Mouse (Mus musculus) liver, embryonic 11.5 days (tissue): ENCODE data around the gene Cxadr. TPM values are rescaled to one million over a fixed set of nuclear protein-coding genes. Genes with fewer than 3 reads are reported as not detected.
"Not testable (repeated sequence)": the region's sequence is repeated elsewhere in the genome, so short reads cannot be mapped to it uniquely, and the experiment has no call there.

Experiments used
- ATAC-seq: fragments of 200-750 bp; cut with Nextera tagmentation; replicated peaks from 2 replicates; pipeline ENCODE4 v1.8.0; 2017; ENCODE audit warnings: moderate number of reproducible peaks, mild to moderate bottlenecking, moderate TSS enrichment, moderate library complexity; ENCODE audit not compliant: low FRiP score
- DNase-seq: peaks from one replicate; pipeline ENCODE4 v3.0.0-alpha.2; 2017; ENCODE audit warnings: low spot score
- H3K27ac ChIP-seq: fragments of 300-500 bp; sonication (generic); 2 replicates; pipeline ENCODE4 v1.5.1; 2014; ENCODE audit warnings: mild to moderate bottlenecking, low read depth, low read length, control low read depth
- H3K27me3 ChIP-seq: fragments of 300-500 bp; sonication (generic); replicated peaks from 2 replicates; pipeline ENCODE4 v1.6.1; 2014; ENCODE audit warnings: low read length, mixed read lengths; ENCODE audit not compliant: control insufficient read depth, insufficient read depth
- H3K36me3 ChIP-seq: fragments of 300-500 bp; sonication (generic); 2 replicates; pipeline ENCODE4 v1.6.1; 2014; ENCODE audit warnings: mild to moderate bottlenecking, low read length, moderate library complexity, mixed read lengths; ENCODE audit not compliant: control insufficient read depth, insufficient read depth
- H3K4me1 ChIP-seq: fragments of 300-500 bp; sonication (generic); replicated peaks from 2 replicates; pipeline ENCODE4 v1.6.1; 2014; ENCODE audit warnings: low read length, mixed read lengths; ENCODE audit not compliant: control insufficient read depth, insufficient read depth
- H3K4me2 ChIP-seq: fragments of 300-500 bp; sonication (generic); 2 replicates; pipeline ENCODE4 v1.6.1; 2014; ENCODE audit warnings: mild to moderate bottlenecking, control low read depth, moderate library complexity
- H3K4me3 ChIP-seq: fragments of 300-500 bp; sonication (generic); 2 replicates; pipeline ENCODE4 v1.5.1; 2014; ENCODE audit warnings: low read depth, low read length, control low read depth
- H3K9ac ChIP-seq: fragments of 300-500 bp; sonication (generic); 2 replicates; pipeline ENCODE4 v1.6.1; 2014; ENCODE audit warnings: low read depth, low read length, control low read depth
- H3K9me3 ChIP-seq: fragments of 300-500 bp; sonication (generic); 2 replicates; pipeline ENCODE4 v1.6.1; 2016; ENCODE audit warnings: low read length, inconsistent platforms, mixed read lengths; ENCODE audit not compliant: control insufficient read depth
- WGBS: fragments of 180-500 bp; shearing (Covaris S2); extraction: QIAGEN DNeasy Blood & Tissue Kit; methylation state at CpG from one replicate; pipeline ENCODE4 v1.1.7; 2014; 5-methylcytosine and 5-hydroxymethylcytosine counted together
- polyA plus RNA-seq: library from polyadenylated mRNA; unstranded; fragments of >200 nt; fragmentation: Nextera tagmentation; extraction: Ambion mirVana; gene quantifications from 2 replicates; pipeline ENCODE4 v1.2.1, GENCODE M21; 2014

Cxadr gene
- polyA plus RNA-seq, 1 experiment from 2014 or later, result 13.2 TPM

DNA sequence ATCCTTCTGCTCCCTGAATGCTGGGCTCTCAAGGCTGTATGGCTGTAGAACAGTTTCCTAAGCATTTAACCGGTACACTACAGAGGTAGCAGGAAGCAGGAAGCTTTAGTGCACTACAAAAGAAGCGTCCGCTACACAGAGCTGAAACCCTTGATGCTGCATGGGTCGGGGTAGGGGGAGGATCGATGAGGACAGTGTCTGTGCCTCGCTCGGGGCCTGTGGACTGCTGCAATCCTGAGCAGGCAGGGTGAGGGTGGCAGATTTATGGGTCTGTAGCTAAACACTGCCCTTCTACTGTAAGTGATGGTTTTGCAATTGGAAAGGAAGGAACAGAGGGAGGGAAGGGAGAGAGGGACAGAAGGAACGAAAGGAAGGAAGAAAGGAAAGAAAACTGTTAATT is 35.9 kb downstream of the Cxadr start:
- peaks cover 10% of the 10 kb centered on the region for H3K36me3 ChIP-seq
- H3K4me2 ChIP-seq, result no peak overlapping the region
- no peak overlapping the region for H3K9ac ChIP-seq
- no peaks in the 10 kb centered on the region for H3K9me3 ChIP-seq
- no peak overlapping the region for H3K27ac ChIP-seq
- no peaks in the 10 kb centered on the region for H3K27me3 ChIP-seq
- no peak for ATAC-seq
- H3K4me3 ChIP-seq, result no peak overlapping the region
- 65% methylated on average over 8 of the region's 8 CpGs for WGBS
- no peak for DNase-seq
- H3K4me1 ChIP-seq, result no peaks in the 10 kb centered on the region

DNA sequence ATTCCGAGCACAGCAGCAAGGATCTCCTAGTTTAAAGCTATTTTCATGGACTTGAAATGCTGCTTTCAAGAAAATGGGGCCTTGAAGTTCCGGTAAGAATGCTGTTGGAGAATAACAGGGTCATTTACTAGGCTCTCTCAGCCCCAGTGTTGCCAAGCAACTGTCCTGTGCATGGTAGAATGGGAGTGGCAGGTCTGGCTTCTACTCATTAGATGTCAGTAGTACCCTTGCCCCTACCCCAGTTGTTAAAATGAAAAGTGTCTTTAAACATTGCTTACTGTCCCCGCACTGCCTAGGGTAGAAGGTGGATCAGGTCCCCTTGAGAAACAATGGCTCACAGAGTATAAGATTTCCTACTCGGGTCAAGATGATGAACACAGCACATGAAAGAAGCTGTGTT is 40.1 kb downstream of the Cxadr start:
- no peak overlapping the region for H3K27ac ChIP-seq
- H3K9me3 ChIP-seq, result no peaks in the 10 kb centered on the region
- no peaks in the 10 kb centered on the region for H3K27me3 ChIP-seq
- 93% methylated on average over 4 of the region's 4 CpGs for WGBS
- H3K4me1 ChIP-seq, result no peaks in the 10 kb centered on the region
- no peaks in the 10 kb centered on the region for H3K36me3 ChIP-seq
- H3K4me3 ChIP-seq, result no peak overlapping the region
- ATAC-seq, result no peak
- H3K9ac ChIP-seq, result no peak overlapping the region
- no peak overlapping the region for H3K4me2 ChIP-seq
- DNase-seq, result no peak

GRCm38 (mm10) chr16:78342767-78343166 is 41.5 kb downstream of the Cxadr start:
- Histone ChIP-seq H3K4me2 (no peak overlapping the region), H3K9me3 (no peaks in the 10 kb centered on the region), H3K9ac (no peak overlapping the region), H3K27ac (no peak overlapping the region), H3K27me3 (no peaks in the 10 kb centered on the region), H3K4me3 (no peak overlapping the region), H3K36me3 (no peaks in the 10 kb centered on the region), H3K4me1 (no peaks in the 10 kb centered on the region)
- DNase-seq (no peak), ATAC-seq (no peak)
- WGBS, result 86% methylated on average over 5 of the region's 5 CpGs

DNA sequence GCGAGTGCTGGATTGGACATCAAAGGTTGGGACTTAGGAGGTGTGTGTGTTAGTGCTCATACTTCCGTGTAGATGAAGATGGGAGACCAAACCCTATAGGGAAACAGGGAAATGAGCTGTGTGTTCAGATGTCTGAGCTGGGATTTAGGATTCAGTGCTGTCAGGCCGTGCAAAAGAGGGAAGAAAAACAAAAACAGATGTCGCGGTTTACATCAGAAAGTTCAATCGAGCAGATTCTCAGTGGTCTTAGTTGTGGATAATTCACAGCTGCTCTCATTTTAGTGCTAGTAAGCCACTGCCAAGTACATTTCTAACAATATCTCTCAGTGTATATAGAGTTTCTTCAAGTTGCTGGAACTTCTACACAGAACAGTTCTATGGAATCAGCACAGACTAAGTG is 42.5 kb downstream of the Cxadr start:
- Histone ChIP-seq H3K27me3 (no peaks in the 10 kb centered on the region), H3K36me3 (no peaks in the 10 kb centered on the region), H3K9me3 (no peaks in the 10 kb centered on the region), H3K4me2 (no peak overlapping the region), H3K4me3 (no peak overlapping the region), H3K27ac (no peak overlapping the region), H3K9ac (no peak overlapping the region), H3K4me1 (no peaks in the 10 kb centered on the region)
- DNase-seq (no peak), ATAC-seq (no peak)
- WGBS, result 82% methylated on average over 6 of the region's 6 CpGs

DNA sequence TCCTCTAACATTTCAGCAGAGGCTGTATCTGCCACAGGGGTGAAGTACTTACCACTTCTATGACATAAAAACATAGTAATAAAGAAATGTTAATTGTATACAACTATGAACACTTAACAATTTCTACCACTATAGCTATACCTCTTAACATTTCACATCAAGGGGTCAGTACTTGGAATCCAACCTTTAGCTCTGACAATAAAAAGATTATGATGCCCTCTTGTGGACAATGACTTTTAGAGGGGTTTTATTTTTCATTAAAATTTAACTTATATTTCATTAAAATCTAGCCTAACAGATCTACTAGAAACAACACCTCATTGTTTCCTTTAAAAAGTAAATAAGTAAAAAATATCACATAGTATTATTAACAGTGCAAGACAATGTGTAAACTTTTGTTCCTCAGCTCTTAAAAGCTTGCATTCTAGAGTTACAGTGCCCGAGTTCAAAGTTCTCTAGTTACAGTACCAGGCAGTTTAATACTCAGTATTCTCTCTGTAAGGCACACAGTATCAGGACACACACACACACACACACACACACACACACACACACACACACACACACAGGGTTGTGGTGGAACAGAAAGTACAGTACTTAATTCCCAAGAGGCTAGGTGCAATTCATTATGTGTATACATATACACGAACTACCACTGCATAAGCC is 45.5 kb downstream of the Cxadr start:
- no peaks in the 10 kb centered on the region for H3K4me1 ChIP-seq
- 85% methylated on average over 2 of the region's 2 CpGs for WGBS
- no peak overlapping the region for H3K4me2 ChIP-seq
- H3K27ac ChIP-seq, result no peak overlapping the region
- DNase-seq, result no peak
- 0 out of 2 replicates have a peak, but pooled peaks have one; percentile 10 for ATAC-seq
- H3K4me3 ChIP-seq, result no peak overlapping the region
- no peak overlapping the region for H3K9ac ChIP-seq
- H3K36me3 ChIP-seq, result no peaks in the 10 kb centered on the region; the same call in 1 of the 2 replicates
- no peaks in the 10 kb centered on the region for H3K9me3 ChIP-seq
- no peaks in the 10 kb centered on the region for H3K27me3 ChIP-seq

DNA sequence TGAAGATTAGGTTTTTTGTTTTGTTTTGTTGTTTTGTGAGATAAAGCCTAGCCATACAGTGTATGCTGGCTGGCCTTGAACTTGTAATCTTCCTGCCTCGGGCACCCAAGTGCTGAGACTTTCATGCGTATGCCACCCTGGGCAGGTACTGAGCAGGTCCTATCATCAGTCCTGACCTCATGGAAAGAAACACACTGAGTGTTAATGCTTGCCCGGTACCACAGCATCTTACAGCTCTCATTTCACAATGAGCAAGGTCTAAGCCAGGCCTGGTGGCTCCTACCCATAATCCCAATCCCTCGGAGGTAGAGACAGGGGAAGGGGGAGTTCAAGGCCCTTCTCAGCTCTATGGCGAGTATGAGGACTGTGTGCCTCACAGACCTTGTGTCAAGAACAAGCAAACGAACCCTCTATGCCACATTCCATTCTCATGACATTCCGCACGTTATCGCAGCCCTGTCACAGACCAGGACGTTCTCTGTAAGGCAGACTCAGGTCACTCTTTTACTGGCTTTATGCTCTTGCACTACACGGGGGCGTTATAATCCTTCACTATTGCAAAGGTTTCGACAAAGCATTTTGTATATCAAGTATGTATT is 46.1 kb downstream of the Cxadr start:
- H3K36me3 ChIP-seq, result no peaks in the 10 kb centered on the region; the same call in 1 of the 2 replicates
- H3K4me3 ChIP-seq, result no peak overlapping the region
- H3K4me1 ChIP-seq, result no peaks in the 10 kb centered on the region
- DNase-seq (no peak), ATAC-seq (0 out of 2 replicates have a peak, but pooled peaks have one; percentile 26)
- H3K9ac ChIP-seq, result no peak overlapping the region
- no peaks in the 10 kb centered on the region for H3K27me3 ChIP-seq
- no peak overlapping the region for H3K27ac ChIP-seq
- H3K9me3 ChIP-seq, result no peaks in the 10 kb centered on the region
- H3K4me2 ChIP-seq, result no peak overlapping the region
- 77% methylated on average over 13 of the region's 13 CpGs for WGBS

GRCm38 (mm10) chr16:78357757-78358156 is 56.5 kb downstream of the Cxadr start:
- 93% methylated on average over 3 of the region's 3 CpGs for WGBS
- no peak overlapping the region for H3K9ac ChIP-seq

DNA sequence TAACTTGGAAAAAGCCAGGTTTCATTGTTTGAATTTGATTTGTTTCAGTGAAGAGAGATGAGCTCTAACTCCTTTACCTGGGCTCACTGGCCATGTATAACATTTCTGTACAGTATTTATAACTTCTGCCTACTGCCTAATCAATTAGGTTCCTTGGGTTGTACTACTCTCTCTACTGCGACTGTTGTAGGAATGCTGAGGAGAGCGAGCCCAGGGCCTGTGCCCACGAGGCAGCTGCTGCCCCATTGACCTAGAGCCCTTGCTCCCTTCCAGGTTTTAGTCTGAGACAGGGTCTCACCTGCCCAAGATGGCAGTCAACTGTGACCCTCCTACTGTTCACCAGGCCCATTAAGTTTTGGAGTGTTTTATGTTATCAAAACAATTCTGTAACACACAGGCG is 60.2 kb downstream of the Cxadr start:
- DNase-seq (no peak), ATAC-seq (no peak)
- Histone ChIP-seq H3K4me3 (no peak overlapping the region), H3K4me2 (no peak overlapping the region), H3K9ac (no peak overlapping the region), H3K36me3 (peaks cover 12% of the 10 kb centered on the region; the same call in 1 of the 2 replicates), H3K27me3 (no peaks in the 10 kb centered on the region), H3K4me1 (no peaks in the 10 kb centered on the region), H3K27ac (no peak overlapping the region), H3K9me3 (no peaks in the 10 kb centered on the region)
- 97% methylated on average over 4 of the region's 4 CpGs for WGBS

More at GRCm38 (mm10) chr16:78357757-78358156, 56.5 kb downstream of the Cxadr start:
- Histone ChIP-seq H3K27me3 (no peaks in the 10 kb centered on the region), H3K4me3 (no peak overlapping the region), H3K27ac (no peak overlapping the region), H3K9me3 (no peaks in the 10 kb centered on the region), H3K4me1 (no peaks in the 10 kb centered on the region), H3K36me3 (peaks cover 6% of the 10 kb centered on the region; the same call in 1 of the 2 replicates), H3K4me2 (no peak overlapping the region)
- ATAC-seq (no peak), DNase-seq (no peak)

GRCm38 (mm10) chr16:78364554-78364953 is 63.3 kb downstream of the Cxadr start:
- ATAC-seq, H3K27me3 ChIP-seq, H3K9ac ChIP-seq, H3K4me3 ChIP-seq, H3K4me1 ChIP-seq, H3K4me2 ChIP-seq, H3K9me3 ChIP-seq, H3K27ac ChIP-seq, DNase-seq: not testable (repeated sequence)
- H3K36me3 ChIP-seq, result peaks cover 14% of the 10 kb centered on the region; the same call in 1 of the 2 replicates
- WGBS, result 87% methylated on average over 7 of the region's 9 CpGs
